ENCODE assay signal across 12 mouse cellular contexts in genomic region chr4:138315781-138316180, GRCm38 (mm10). TPM values are rescaled to one million over a fixed set of nuclear protein-coding genes. Genes with fewer than 3 reads are reported as not detected.
DNase-seq lines count a peak whose midpoint lies in the region; ATAC-seq and TF ChIP-seq lines count a peak whose summit lies in the region.
"Had no signal": no experiment of that assay in that cellular context is flagged by ENCODE, and none has a peak within 500 bp of the region (broad histone marks: within the 10 kb centered on the region; RNA-seq: fewer than 3 reads in every experiment).

No protein-coding gene starts in this region.

- peaks cover 14% of the 10 kb centered on the region for H3K4me1 ChIP-seq in G1E (ENCODE audit: insufficient read depth, low read depth, low read length)
- H3K4me1 ChIP-seq: embryonic facial prominence, embryonic 15.5 days; stomach, embryonic 15.5 days had no signal

- no peak overlapping the region for H3K4me3 ChIP-seq in layer of hippocampus, adult 2 months
- H3K4me3 ChIP-seq in G1E (ENCODE audit: low read depth, low read length), result no peak overlapping the region
- H3K4me3 ChIP-seq: embryonic facial prominence, embryonic 15.5 days; liver, embryonic 15.5 days; stomach, embryonic 15.5 days had no signal

- ATAC-seq in G1E (ENCODE audit: extremely low read depth, insufficient number of reproducible peaks, low FRiP score, poor library complexity, severe bottlenecking), result no peak
- ATAC-seq: intestine, embryonic 16.5 days had no signal

- H3K27ac ChIP-seq in layer of hippocampus, adult 2 months, result no peak overlapping the region
- H3K27ac ChIP-seq: embryonic facial prominence, embryonic 15.5 days; liver, embryonic 15.5 days; stomach, embryonic 15.5 days had no signal

- no peaks in the 10 kb centered on the region for H3K9me3 ChIP-seq in G1E (replicated peaks)
- H3K9me3 ChIP-seq: embryonic facial prominence, embryonic 15.5 days; liver, embryonic 15.5 days; stomach, embryonic 15.5 days had no signal

- no peaks in the 10 kb centered on the region; the same call in 1 of the 2 replicates for H3K27me3 ChIP-seq in G1E (ENCODE audit: insufficient read depth, low read length)
- H3K27me3 ChIP-seq: embryonic facial prominence, embryonic 15.5 days; liver, embryonic 15.5 days; stomach, embryonic 15.5 days had no signal

- DNase-seq in layer of hippocampus, adult 2 months (ENCODE audit: low spot score in 2 of 2), result no peak
- DNase-seq in layer of hippocampus, adult 9-11 months, result no peak
- peak; percentile 57 for DNase-seq in B cell, adult 2 months
- no peak for DNase-seq in G1E (ENCODE audit: low spot score)
- DNase-seq in lung, postnatal 14 days, result peak; percentile 16
- DNase-seq in urinary bladder, adult 2 months (ENCODE audit: low spot score), result no peak
- no peak for DNase-seq in gastrocnemius, postnatal 10 days
- DNase-seq: adrenal gland, postnatal 10 days had no signal

- peaks cover 84% of the 10 kb centered on the region for H3K36me3 ChIP-seq in G1E (replicated peaks)

- TF ChIP-seq CTCF in layer of hippocampus, adult 2 months (conservative IDR thresholded peaks at IDR 0.05), result peak; percentile 71
- peak; percentile 45 for TF ChIP-seq CTCF in G1E (IDR thresholded peaks at IDR 0.05; ENCODE audit: low read depth, low read length)

RNA-seq across cellular contexts. Expression of gene Pink1, which starts 10.3 kb away (rescaled TPM):
- total RNA-seq in layer of hippocampus, adult 2 months (2021), result 100 to 1,000 TPM; 245 to 254 TPM
- total RNA-seq in G1E (2014; fragmentation: Nextera tagmentation), result 9.3 and 15.0 TPM in 2 replicates
- total RNA-seq in G1E (2017), result 19.4 and 27.0 TPM in 2 replicates
- polyA plus RNA-seq in G1E (2012), result 26.5 and 30.1 TPM in 2 replicates
- 92.3 and 122 TPM in 2 replicates for polyA plus RNA-seq in urinary bladder, adult 2 months (2012; rRNA removed)
- total RNA-seq in gastrocnemius, postnatal 10 days (2021), result 100 to 1,000 TPM; 228 to 240 TPM

RNA-seq across cellular contexts. Expression of gene Ddost, which starts 11.3 kb away (rescaled TPM):
- total RNA-seq in layer of hippocampus, adult 2 months (2021), result 10 to 100 TPM; 93.1 to 93.5 TPM
- total RNA-seq in G1E (2014; fragmentation: Nextera tagmentation) (159 and 162 TPM in 2 replicates), G1E (2017) (63.3 and 81.3 TPM in 2 replicates)
- 93.2 and 99.4 TPM in 2 replicates for polyA plus RNA-seq in G1E (2012)
- 133 and 138 TPM in 2 replicates for polyA plus RNA-seq in urinary bladder, adult 2 months (2012; rRNA removed)
- 10 to 100 TPM; 74.4 to 82.9 TPM for total RNA-seq in gastrocnemius, postnatal 10 days (2021)

RNA-seq across cellular contexts. Expression of gene Cda, which starts 52.0 kb away (rescaled TPM):
- 1 to 10 TPM; 1.9 to 3.2 TPM for total RNA-seq in layer of hippocampus, adult 2 months (2021)
- not detected in 2 replicates for total RNA-seq in G1E (2014; fragmentation: Nextera tagmentation)
- not detected in 2 replicates for total RNA-seq in G1E (2017)
- not detected in 2 replicates for polyA plus RNA-seq in G1E (2012)
- 3.3 and 4.1 TPM in 2 replicates for polyA plus RNA-seq in urinary bladder, adult 2 months (2012; rRNA removed)
- total RNA-seq in gastrocnemius, postnatal 10 days (2021), result 1 to 10 TPM; 2.5 to 2.8 TPM

Comparison
In these comparisons a context has a peak if more than half of its experiments do, and no peak if none do; other contexts are left out.
1. DNase-seq: peak in B cell, adult 2 months (2 of 2) and lung, postnatal 14 days (single experiment); none in layer of hippocampus, adult 2 months (0 of 2), layer of hippocampus, adult 9-11 months (single experiment), G1E (single experiment), urinary bladder, adult 2 months (single experiment) and gastrocnemius, postnatal 10 days (single experiment).
2. RNA of gene Pink1, which starts 10.3 kb away (total RNA-seq): 245 to 254 TPM in layer of hippocampus, adult 2 months and 228 to 240 TPM in gastrocnemius, postnatal 10 days; 9.3 to 27.0 TPM in G1E; every median in the first group is over 4 times any median in the second.